Mouse (Mus musculus) stomach, adult 2 months (tissue): Measurements from ENCODE around the gene Zfp229. TPM values are rescaled to one million over a fixed set of nuclear protein-coding genes. Genes with fewer than 3 reads are reported as not detected.

ENCODE experiments used
- polyA plus RNA-seq: library from polyadenylated mRNA; depleted of rRNA; stranded (reverse); fragments of >200 nt; gene quantifications from 2 replicates; pipeline ENCODE4 v1.2.3, GENCODE M21; 2012; rRNA removed

Zfp229 gene
- polyA plus RNA-seq: 0.64 and 1.1 TPM in 2 replicates

GRCm38 (mm10) chr17:21730495-21730894 is at the start of gene Zfp229:
Gene Zfp229, plus strand, starts transcription at chr17:21730795.

DNA sequence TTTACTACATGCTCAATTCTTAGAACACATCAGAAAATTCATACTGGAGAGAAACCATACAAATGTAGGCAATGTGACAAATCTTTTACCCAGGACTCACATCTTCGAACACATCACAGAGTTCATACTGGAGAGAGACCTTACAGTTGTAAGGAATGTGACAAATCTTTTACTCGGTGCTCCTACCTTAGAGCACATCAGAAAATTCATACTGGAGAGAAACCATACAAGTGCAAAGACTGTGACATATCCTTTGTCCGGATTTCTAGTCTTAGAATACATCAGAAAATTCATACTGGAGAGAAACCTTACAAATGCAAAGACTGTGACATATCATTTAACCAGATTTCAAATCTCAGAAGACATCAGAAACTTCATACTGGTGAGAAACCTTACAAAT is 39.0 kb upstream of the Zfp229 start, which contains the start of gene Gm10226:
TSS of gene Gm10226 (plus strand) at position 301 of the 400 bp plus-strand sequence.

DNA sequence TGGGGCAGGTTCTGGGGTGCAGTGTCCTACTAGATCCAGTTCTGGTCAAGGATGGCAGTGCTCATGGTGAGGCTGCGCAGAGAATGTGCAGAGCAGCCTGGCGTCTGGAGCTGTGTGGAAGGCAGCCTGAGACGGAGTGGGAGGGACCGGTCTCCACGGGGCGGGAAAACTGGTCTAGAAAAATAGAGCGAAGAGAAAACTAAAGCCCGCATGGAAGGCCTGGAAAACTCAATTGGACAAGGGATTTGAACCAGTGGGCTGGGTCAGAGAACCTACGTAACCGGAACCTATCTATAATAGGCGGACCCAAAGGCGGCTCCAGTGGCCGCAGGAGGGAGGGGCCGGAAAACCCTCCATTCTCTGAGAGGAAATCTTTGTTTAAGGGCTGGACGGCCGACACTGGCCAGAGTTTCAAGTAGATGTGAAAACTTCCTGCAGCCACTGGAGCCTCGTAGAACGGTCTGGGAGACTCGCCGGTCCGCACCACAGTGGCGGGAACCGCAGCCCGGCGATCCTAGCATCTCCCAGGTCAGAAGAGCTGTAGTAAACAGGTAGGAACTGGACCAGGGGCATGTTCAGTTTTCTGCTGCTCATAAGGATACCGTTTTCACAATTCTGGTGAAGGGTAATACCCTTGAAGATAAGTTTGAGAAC is 23.1 kb upstream of the Zfp229 start, which contains the start of gene Zfp760:
TSS of gene Zfp760 (plus strand) at position 399 of the 654 bp plus-strand sequence.

Other genes starting within 250 kb of the Zfp229 start
- gene Zfp53, start 241.8 kb upstream of the Zfp229 start, polyA plus RNA-seq: 0.86 and 0.95 TPM in 2 replicates
- gene Zfp52, start 195.3 kb upstream of the Zfp229 start, polyA plus RNA-seq: 0.06 TPM in 1 of 2 replicates, not detected in the other
- 0.06 and 0.11 TPM in 2 replicates for gene Zfp948, start 163.8 kb upstream of the Zfp229 start, polyA plus RNA-seq
- gene Zfp983, start 80.2 kb upstream of the Zfp229 start, polyA plus RNA-seq: 0.02 and 0.05 TPM in 2 replicates
- gene Gm10226, start 38.9 kb upstream of the Zfp229 start, polyA plus RNA-seq: not detected in 2 replicates
- gene Zfp760, start 23.1 kb upstream of the Zfp229 start, polyA plus RNA-seq: 0.10 and 0.11 TPM in 2 replicates
- 0.06 TPM in 1 of 2 replicates, not detected in the other for gene Zfp820, start 115.0 kb downstream of the Zfp229 start, polyA plus RNA-seq
- 0.18 and 0.26 TPM in 2 replicates for gene Zfp995, start 179.1 kb downstream of the Zfp229 start, polyA plus RNA-seq
- 0.31 and 0.37 TPM in 2 replicates for gene Zfp942, start 231.7 kb downstream of the Zfp229 start, polyA plus RNA-seq
- 0.60 and 1.1 TPM in 2 replicates for gene Zfp943, start 231.8 kb downstream of the Zfp229 start, polyA plus RNA-seq